Mouse (Mus musculus): ENCODE results near the gene Arrdc5.

DNA sequence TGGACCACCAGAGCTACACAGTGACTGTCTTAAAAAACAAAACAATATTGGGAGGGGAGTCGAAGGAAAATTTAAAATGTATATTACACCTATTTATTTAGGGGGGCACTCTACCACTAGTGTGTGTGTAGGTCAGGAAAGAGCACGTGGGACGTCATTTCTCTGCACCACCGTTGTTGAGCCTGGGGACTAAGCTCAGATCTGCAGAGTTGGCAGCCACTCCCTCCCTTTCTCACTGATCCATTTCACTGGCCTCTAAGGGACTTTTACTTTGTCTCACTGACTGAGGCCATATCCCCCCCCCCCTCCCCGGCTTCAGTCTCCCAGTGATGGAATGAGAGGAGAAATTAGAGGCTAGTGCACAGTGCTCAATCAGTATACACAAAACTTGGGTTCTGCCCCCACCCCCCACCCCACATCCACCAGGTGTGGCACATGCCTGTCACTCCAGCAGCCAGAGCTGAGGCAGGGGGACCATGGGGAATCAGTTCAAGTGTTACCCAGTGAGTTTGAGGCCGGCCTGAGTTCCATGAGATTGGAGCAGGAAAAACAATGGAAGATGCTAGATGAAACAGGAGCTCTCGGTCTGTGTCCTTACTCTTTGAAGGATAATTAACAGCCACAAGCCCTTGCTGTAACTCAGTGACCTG, 8.1 kb downstream of the Arrdc5 start:
- no peak for TF ChIP-seq CTCF (IDR thresholded peaks at IDR 0.05; ENCODE audit: control insufficient read depth, insufficient read depth, low read length)
- no peak for TF ChIP-seq POLR2A (IDR thresholded peaks at IDR 0.05; ENCODE audit: borderline replicate concordance, control insufficient read depth, low read depth, low read length)

All from bone marrow, adult 2 months (tissue).